Mouse (Mus musculus): Measurements from ENCODE around the gene Tjp2. TPM values are rescaled to one million over a fixed set of nuclear protein-coding genes. Genes with fewer than 3 reads are reported as not detected.
A peak's percentile ranks its signal among the peaks of the same experiment; 100 is the strongest.

Tjp2 gene
- total and polyA plus RNA-seq, 3 experiments = 4.1 to 13.1 (median 6.6) TPM

GRCm38 (mm10) chr19:24056880-24057279, 167.9 kb downstream of the Tjp2 start:
- DNase-seq = no peak

GRCm38 (mm10) chr19:24054904-24055303, 169.9 kb downstream of the Tjp2 start:
- peak; percentile 28 for DNase-seq

- DNase-seq = no peak
Observed at GRCm38 (mm10) chr19:24054265-24054664, 170.6 kb downstream of the Tjp2 start.

- DNase-seq = no peak
Observed at GRCm38 (mm10) chr19:24050514-24050913, 174.3 kb downstream of the Tjp2 start.

GRCm38 (mm10) chr19:24049329-24049728, 175.5 kb downstream of the Tjp2 start:
- no peak for DNase-seq

- no peak for DNase-seq
Observed at GRCm38 (mm10) chr19:24046395-24046993, 178.3 kb downstream of the Tjp2 start.

Other genes with a start within 250 kb of the Tjp2 start
- gene Fam189a2, start 194.0 kb downstream of the Tjp2 start, total RNA-seq (2021) = 10 to 100 TPM in 1 of 2 experiments, 1 to 10 TPM in 1; 6.5 to 13.3 TPM
- 5.4 and 7.0 TPM in 2 replicates for gene Fam189a2, start 194.0 kb downstream of the Tjp2 start, polyA plus RNA-seq (2012; rRNA removed)
- gene Fxn, start 55.6 kb upstream of the Tjp2 start, total RNA-seq (2021) = 10 to 100 TPM; 13.5 to 15.0 TPM
- 45.6 and 55.9 TPM in 2 replicates for gene Fxn, start 55.6 kb upstream of the Tjp2 start, polyA plus RNA-seq (2012; rRNA removed)

All from adrenal gland, adult 2 months (tissue).